Mouse (Mus musculus) forebrain, embryonic 10.5 days (tissue): ENCODE measurements around the gene Chst15. TPM values are rescaled to one million over a fixed set of nuclear protein-coding genes. Genes with fewer than 3 reads are reported as not detected.

Source experiments
- DNase-seq: peaks from one replicate; pipeline ENCODE4 v3.0.0-alpha.2; 2017; ENCODE audit warnings: low spot score; ENCODE audit errors: extremely low spot score
- H3K27ac ChIP-seq: fragments of 300-500 bp; sonication (generic); 2 replicates; pipeline ENCODE4 v1.5.1; 2016; ENCODE audit warnings: mild to moderate bottlenecking
- H3K27me3 ChIP-seq: fragments of 300-500 bp; sonication (generic); 2 replicates; pipeline ENCODE4 v1.6.1; 2016; ENCODE audit warnings: mild to moderate bottlenecking; ENCODE audit not compliant: poor library complexity, severe bottlenecking
- H3K36me3 ChIP-seq: fragments of 300-500 bp; sonication (generic); replicated peaks from 2 replicates; pipeline ENCODE4 v1.6.1; 2016; ENCODE audit warnings: mild to moderate bottlenecking, moderate library complexity
- H3K4me1 ChIP-seq: fragments of 300-500 bp; sonication (generic); 2 replicates; pipeline ENCODE4 v1.6.1; 2016
- H3K4me3 ChIP-seq: fragments of 300-500 bp; sonication (generic); 2 replicates; pipeline ENCODE4 v1.5.1; 2016; ENCODE audit warnings: mild to moderate bottlenecking, moderate library complexity
- H3K9me3 ChIP-seq: fragments of 300-500 bp; sonication (generic); 2 replicates; pipeline ENCODE4 v1.6.1; 2016; ENCODE audit warnings: mild to moderate bottlenecking, moderate library complexity
- WGBS: fragments of 180-500 bp; shearing (Covaris S2); methylation state at CpG from one replicate; pipeline ENCODE4 v1.1.7; 2016; 5-methylcytosine and 5-hydroxymethylcytosine counted together
- polyA plus RNA-seq: library from polyadenylated mRNA; unstranded; fragments of >200 nt; fragmentation: Nextera tagmentation; extraction: Ambion mirVana; gene quantifications from 2 replicates; pipeline ENCODE4 v1.2.1, GENCODE M21; 2016

Gene Chst15
- polyA plus RNA-seq, 1 experiment from 2014 or later = 9.2 TPM

DNA sequence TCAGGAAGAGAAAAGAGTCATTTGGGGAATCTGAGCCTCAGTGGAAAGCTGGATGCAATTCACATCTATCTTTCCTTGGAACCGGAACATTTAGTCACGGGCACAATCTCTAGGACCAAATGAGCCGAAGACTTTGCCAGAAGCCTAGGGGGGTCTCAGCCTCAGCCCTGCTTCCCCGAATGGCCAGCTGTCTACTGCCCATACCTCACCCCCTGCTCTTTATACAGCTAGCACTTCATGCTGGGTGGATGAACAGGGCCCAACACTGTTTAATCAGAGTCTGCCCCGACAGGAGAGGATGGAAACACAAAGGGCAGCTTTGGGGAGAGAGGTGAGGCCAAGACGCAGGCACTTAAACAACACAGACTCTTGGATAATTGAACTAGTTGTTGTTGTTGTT is 53.8 kb downstream of the Chst15 start:
- Histone ChIP-seq H3K4me3 (no peak overlapping the region), H3K27ac (peak overlapping the region; percentile 77), H3K36me3 (peaks cover 28% of the 10 kb centered on the region), H3K27me3 (peaks cover 14% of the 10 kb centered on the region; the same call in 1 of the 2 replicates), H3K9me3 (no peaks in the 10 kb centered on the region), H3K4me1 (peaks cover 73% of the 10 kb centered on the region)
- DNase-seq = no peak
- 26% methylated on average over 6 of the region's 6 CpGs for WGBS

DNA sequence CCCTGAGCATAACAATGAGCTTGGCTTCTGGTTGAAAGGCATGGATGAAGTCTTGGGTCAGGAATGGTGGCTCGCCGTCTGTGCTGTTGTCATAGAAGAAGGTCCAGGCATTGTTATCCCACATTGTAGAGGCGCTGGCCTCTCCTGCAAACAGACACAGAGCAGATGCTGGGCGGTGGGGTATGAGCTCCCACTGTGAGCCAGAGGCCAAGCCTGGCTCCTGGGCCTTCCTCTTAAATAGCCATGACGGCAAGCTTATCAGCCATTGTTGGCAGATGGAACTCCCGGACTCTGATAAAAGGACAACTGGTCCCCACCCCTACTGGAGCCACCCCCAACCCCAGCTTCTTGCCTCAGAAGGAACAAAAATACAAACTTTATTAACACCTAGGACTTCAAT is 54.3 kb downstream of the Chst15 start:
- Histone ChIP-seq H3K9me3 (no peaks in the 10 kb centered on the region), H3K4me3 (no peak overlapping the region), H3K4me1 (peaks cover 78% of the 10 kb centered on the region), H3K36me3 (peaks cover 26% of the 10 kb centered on the region), H3K27ac (peak overlapping the region; percentile 77), H3K27me3 (peaks cover 14% of the 10 kb centered on the region; the same call in 1 of the 2 replicates)
- WGBS = 19% methylated on average over 6 of the region's 6 CpGs
- no peak for DNase-seq

DNA sequence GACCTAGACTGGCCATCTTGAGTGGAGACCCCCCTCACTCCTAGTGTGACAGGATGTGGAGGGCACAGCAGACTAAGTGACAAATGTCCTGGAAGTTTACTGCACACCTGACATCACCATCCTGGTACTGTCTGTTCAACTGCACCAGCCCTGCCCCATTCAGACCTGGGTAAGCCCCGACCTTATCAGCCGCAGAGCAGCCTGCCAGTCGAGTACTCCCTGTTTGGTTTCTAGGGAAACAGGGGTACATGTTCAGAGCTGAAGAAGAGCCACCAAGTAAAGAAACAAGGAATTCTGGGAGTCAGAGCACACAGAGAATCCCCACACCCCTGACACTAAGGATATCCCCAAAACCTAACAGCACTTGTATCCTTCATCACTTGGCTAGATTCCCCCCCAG is 55.1 kb downstream of the Chst15 start:
- Histone ChIP-seq H3K4me1 (peaks cover 81% of the 10 kb centered on the region), H3K9me3 (no peaks in the 10 kb centered on the region), H3K4me3 (no peak overlapping the region), H3K27me3 (peaks cover 18% of the 10 kb centered on the region; the same call in 1 of the 2 replicates), H3K36me3 (peaks cover 26% of the 10 kb centered on the region), H3K27ac (peak overlapping the region; percentile 77; the same call in 1 of the 2 replicates)
- DNase-seq = no peak
- 61% methylated on average over 3 of the region's 3 CpGs for WGBS

DNA sequence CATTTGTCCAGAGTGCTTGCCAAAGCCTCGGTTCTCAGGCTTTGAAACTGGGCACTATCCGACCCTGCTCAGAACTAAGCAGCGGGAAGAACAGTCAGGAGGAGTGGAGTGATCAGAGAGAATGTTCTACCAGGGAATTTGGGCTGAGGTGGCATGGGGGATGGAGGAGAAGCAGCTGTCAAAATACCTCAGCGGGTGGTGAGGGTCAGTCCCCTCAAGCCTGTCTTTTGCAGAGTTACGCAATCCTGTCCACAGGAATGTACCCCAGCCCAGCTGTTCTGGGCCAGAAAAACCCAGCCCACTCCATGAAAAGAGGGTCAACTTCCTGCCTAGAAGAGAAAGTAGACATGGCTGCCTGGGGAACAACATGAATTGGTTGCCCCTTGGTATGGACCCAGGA is 56.4 kb downstream of the Chst15 start:
- H3K27ac ChIP-seq = peak overlapping the region; percentile 6; the same call in 1 of the 2 replicates
- H3K36me3 ChIP-seq = peaks cover 16% of the 10 kb centered on the region
- H3K4me3 ChIP-seq = no peak overlapping the region
- 73% methylated on average over 5 of the region's 5 CpGs for WGBS
- no peaks in the 10 kb centered on the region for H3K9me3 ChIP-seq
- peaks cover 72% of the 10 kb centered on the region for H3K4me1 ChIP-seq
- H3K27me3 ChIP-seq = peaks cover 26% of the 10 kb centered on the region; the same call in 1 of the 2 replicates
- no peak for DNase-seq

DNA sequence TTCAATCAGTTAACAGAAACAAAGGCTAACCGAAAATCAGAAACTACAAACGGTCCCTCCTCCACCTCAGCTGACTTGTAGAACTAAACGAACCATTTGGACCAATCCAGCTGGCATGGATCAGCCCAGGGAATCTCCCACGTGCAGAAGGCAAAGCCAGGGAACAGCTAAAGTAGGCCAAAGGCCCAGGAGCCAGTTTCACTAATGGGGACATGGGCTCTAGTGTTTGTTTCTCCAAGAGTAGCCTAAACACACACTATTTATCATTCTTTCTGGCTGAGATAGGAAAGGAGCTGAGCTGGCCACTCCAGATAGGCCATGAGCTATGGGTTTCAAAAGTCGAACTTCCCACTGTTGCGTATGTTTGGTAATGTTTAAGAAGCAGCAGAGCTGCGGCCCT is 58.2 kb downstream of the Chst15 start:
- Histone ChIP-seq H3K4me1 (peaks cover 62% of the 10 kb centered on the region), H3K27ac (peak overlapping the region; percentile 70), H3K27me3 (peaks cover 26% of the 10 kb centered on the region; the same call in 1 of the 2 replicates), H3K9me3 (no peaks in the 10 kb centered on the region), H3K4me3 (no peak overlapping the region), H3K36me3 (peaks cover 6% of the 10 kb centered on the region)
- DNase-seq = no peak
- 40% methylated on average over 7 of the region's 7 CpGs for WGBS

DNA sequence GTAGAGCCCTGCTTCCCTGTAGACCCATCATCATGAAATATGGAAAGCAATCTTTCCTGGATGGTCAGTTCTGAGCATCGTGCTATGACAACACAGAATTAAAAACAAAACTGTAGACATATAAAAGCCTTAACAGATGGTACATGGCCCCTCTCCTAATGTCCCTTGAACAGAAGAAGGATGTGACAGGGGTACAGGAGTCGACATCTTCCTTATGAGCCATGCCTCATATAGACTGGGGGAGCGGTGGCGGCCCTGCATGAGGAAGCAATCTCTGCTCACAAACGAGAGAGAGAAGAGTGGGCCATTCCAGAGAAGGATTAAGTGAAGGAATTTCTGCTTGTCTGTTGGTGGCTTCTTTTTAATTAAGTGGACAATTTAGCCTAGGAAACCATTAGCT is 58.8 kb downstream of the Chst15 start:
- whole genome bisulfite sequencing = 42% methylated on average over 5 of the region's 5 CpGs

DNA sequence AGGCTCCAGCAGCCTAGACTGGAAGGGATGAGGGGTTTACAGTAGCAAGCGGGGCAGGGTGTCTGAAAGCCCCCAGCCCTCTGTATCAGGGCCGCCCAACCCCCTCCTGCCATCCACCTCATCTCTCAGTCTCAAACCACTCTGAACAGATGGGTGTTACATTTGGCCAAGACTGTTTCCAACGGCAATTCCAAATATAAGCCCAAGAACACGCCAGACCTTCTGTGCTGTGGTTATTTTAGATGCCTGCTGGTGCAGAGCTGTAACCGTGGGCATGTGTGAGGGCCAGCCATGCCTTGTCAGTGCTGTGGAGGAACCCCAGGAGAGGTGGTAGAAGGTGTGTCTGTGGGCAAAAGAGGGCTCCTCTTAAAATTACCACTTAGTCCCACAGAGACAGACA is 63.5 kb downstream of the Chst15 start:
- H3K4me3 ChIP-seq = no peak overlapping the region
- H3K27ac ChIP-seq = 0 out of 2 replicates have a peak overlapping the region, but pooled peaks have one; percentile 25
- H3K9me3 ChIP-seq = no peaks in the 10 kb centered on the region
- 88% methylated on average over 5 of the region's 5 CpGs for WGBS
- H3K36me3 ChIP-seq = peaks cover 3% of the 10 kb centered on the region; the same call in 1 of the 2 replicates
- peaks cover 37% of the 10 kb centered on the region for H3K4me1 ChIP-seq
- no peak for DNase-seq
- peaks cover 26% of the 10 kb centered on the region for H3K27me3 ChIP-seq

More for the DNA sequence above, 58.8 kb downstream of the Chst15 start:
- Histone ChIP-seq H3K4me1 (peaks cover 58% of the 10 kb centered on the region), H3K36me3 (peaks cover 3% of the 10 kb centered on the region), H3K4me3 (no peak overlapping the region), H3K27me3 (peaks cover 26% of the 10 kb centered on the region; the same call in 1 of the 2 replicates), H3K27ac (no peak overlapping the region), H3K9me3 (no peaks in the 10 kb centered on the region)
- DNase-seq = no peak

DNA sequence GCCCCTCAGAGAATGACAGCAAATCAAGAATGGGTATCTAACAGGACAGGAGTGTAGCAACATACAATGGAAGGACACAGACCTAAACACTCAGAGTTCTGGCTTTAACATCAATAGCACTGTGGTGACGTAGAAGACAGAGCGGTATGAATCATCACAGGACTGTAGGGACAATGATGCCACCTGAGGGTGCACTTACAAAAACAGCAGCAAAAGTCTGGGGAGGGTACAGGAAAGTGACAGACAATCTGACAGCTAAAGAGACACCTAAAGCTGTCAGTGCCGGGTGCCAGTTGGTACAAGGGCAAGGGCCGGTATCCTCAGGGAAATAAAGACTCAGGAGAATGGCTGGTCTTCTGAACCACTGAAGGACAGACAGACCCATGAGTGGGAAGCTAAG is 64.0 kb downstream of the Chst15 start:
- H3K4me1 ChIP-seq = peaks cover 37% of the 10 kb centered on the region
- DNase-seq = no peak
- no peak overlapping the region for H3K4me3 ChIP-seq
- 87% methylated on average over 4 of the region's 4 CpGs for WGBS
- H3K9me3 ChIP-seq = no peaks in the 10 kb centered on the region
- H3K36me3 ChIP-seq = peaks cover 3% of the 10 kb centered on the region; the same call in 1 of the 2 replicates
- 0 out of 2 replicates have a peak overlapping the region, but pooled peaks have one; percentile 25 for H3K27ac ChIP-seq
- H3K27me3 ChIP-seq = peaks cover 28% of the 10 kb centered on the region

DNA sequence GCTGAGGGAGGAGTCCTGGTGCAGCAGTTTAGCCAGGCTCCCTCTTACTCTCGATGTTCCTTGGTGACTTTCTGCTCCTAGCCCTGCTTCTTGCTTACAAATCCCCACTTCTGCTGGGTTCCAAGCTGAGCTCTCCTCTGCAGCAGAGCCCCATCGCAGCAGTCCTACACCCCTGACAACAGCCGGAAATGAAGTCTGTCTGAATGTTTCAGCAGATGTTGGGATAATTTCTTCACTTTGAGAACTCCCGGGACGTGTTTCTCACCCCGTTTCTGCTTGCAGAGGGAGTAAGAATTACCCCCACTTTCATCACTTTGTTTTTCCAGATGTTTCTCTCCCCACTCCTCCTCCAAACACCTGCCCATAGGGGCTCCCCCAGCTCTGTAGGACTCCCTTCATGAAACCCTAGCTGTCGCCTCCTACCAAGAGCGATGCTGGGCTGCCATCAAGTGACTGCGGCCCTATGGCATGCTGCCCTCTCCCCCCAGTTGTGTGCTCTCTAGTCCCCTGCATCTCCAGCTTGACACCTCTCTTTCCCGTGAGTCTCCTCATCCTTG is 67.4 kb downstream of the Chst15 start:
- Histone ChIP-seq H3K9me3 (no peaks in the 10 kb centered on the region), H3K27me3 (peaks cover 16% of the 10 kb centered on the region), H3K36me3 (peaks cover 8% of the 10 kb centered on the region; the same call in 1 of the 2 replicates), H3K4me3 (no peak overlapping the region), H3K27ac (peak overlapping the region; percentile 89), H3K4me1 (peaks cover 54% of the 10 kb centered on the region)
- no peak for DNase-seq
- WGBS = 80% methylated on average over 10 of the region's 10 CpGs

DNA sequence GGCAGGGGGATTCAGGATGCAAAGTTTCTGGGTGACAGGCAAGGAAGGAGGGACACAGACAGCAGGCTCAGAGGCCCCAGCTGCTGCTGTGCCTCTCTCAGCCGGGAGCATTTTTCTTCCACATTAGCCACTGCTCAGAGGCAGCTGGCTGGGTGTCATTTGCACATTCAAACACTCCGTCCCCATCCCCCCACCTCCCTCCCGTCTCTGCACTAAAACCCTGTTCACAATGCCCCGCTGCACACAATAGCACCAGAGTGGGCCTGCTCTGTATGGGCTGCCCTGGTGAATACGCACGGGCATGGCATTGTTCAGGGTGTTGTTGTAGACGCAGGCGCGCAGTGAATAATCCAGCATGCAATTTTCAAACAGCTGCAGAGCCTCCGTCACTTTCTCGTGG is 69.5 kb downstream of the Chst15 start:
- Histone ChIP-seq H3K36me3 (peaks cover 15% of the 10 kb centered on the region; the same call in 1 of the 2 replicates), H3K27ac (peak overlapping the region; percentile 89), H3K4me3 (peak overlapping the region; percentile 31), H3K9me3 (peaks cover 3% of the 10 kb centered on the region; the same call in 1 of the 2 replicates), H3K4me1 (peaks cover 51% of the 10 kb centered on the region), H3K27me3 (peaks cover 16% of the 10 kb centered on the region)
- WGBS = 4% methylated on average over 11 of the region's 11 CpGs
- peak; percentile 82 for DNase-seq

DNA sequence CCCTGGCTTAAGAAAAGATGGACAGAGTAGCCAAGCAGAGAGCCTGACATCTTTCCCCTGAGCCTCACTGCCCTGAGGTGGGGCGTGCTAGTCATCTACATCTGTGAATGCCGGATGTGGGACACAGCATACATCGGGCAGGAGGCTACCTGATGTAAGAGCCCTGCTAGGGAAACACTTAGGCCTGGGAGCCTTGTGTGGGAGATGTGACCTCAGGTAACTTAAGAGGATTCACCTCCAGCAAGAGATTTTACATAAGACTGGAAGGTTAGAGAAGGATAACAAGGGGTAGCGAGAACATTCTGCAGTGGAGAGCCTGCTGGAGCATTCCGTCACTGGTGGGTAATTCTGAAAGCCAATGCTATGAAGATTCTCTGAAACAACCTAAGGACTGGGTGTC is 69.9 kb downstream of the Chst15 start:
- Histone ChIP-seq H3K36me3 (peaks cover 19% of the 10 kb centered on the region; the same call in 1 of the 2 replicates), H3K9me3 (peaks cover 3% of the 10 kb centered on the region; the same call in 1 of the 2 replicates), H3K4me3 (peak overlapping the region; percentile 31), H3K27ac (peak overlapping the region; percentile 89), H3K27me3 (peaks cover 16% of the 10 kb centered on the region), H3K4me1 (peaks cover 51% of the 10 kb centered on the region)
- DNase-seq = no peak
- WGBS = 51% methylated on average over 5 of the region's 5 CpGs

DNA sequence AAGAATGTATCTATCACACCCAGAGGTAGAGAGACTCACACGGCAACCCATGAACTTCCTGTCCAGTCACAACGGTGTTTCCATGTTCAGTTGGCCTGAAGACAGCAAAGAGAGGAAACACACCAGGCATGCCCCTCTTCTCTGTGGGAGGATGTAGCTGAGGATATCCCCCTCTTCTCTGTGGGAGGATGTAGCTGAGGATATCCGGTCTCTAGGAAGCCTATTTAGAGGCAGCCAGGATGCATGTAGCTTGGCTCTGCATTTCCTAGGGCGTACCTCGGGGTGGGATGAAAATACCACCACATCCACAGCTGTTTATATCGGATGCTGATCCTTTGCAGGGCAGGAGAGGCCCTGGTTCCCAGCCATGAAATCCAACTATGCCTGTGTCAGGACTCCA is 71.3 kb downstream of the Chst15 start:
- peaks cover 16% of the 10 kb centered on the region for H3K27me3 ChIP-seq
- peaks cover 3% of the 10 kb centered on the region; the same call in 1 of the 2 replicates for H3K9me3 ChIP-seq
- H3K4me3 ChIP-seq = no peak overlapping the region
- 91% methylated on average over 6 of the region's 6 CpGs for WGBS
- H3K4me1 ChIP-seq = peaks cover 51% of the 10 kb centered on the region
- peak overlapping the region; percentile 89 for H3K27ac ChIP-seq
- DNase-seq = no peak
- H3K36me3 ChIP-seq = peaks cover 33% of the 10 kb centered on the region

DNA sequence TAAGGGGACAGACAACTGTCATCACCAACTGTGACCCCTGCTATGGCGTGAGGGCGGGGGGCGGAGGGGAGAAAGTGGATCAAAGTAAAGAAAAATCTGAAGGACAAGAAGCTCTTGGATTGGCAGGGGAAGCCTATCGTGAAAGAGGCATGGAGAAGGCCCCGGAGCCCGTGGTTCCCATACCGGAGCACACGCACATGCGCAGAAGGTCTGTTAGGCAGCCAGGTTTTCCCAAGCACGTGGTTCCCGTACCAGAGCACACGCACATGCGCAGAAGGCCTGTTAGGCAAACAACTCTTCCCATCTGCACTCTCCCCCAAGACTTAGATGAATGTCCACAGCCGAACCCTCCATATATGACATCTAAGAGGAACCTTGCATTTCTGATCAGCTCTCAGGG is 72.4 kb downstream of the Chst15 start:
- Histone ChIP-seq H3K36me3 (peaks cover 39% of the 10 kb centered on the region), H3K27me3 (peaks cover 11% of the 10 kb centered on the region), H3K4me1 (peaks cover 44% of the 10 kb centered on the region), H3K9me3 (peaks cover 3% of the 10 kb centered on the region; the same call in 1 of the 2 replicates), H3K4me3 (no peak overlapping the region), H3K27ac (peak overlapping the region; percentile 30; the same call in 1 of the 2 replicates)
- 95% methylated on average over 14 of the region's 14 CpGs for WGBS
- no peak for DNase-seq
